Mouse (Mus musculus) forebrain, embryonic 16.5 days (tissue): ENCODE results near the gene Calcoco1. TPM values are rescaled to one million over a fixed set of nuclear protein-coding genes. Genes with fewer than 3 reads are reported as not detected.
A peak's percentile ranks its signal among the peaks of the same experiment; 100 is the strongest.

Experiments
- ATAC-seq: fragments of 200-750 bp; cut with Nextera tagmentation; 2 replicates; pipeline ENCODE4 v1.8.0; 2017; ENCODE audit warnings: mild to moderate bottlenecking, moderate library complexity
- H3K27ac ChIP-seq: fragments of 300-500 bp; sonication (generic); 2 replicates; pipeline ENCODE4 v1.5.1; 2014; ENCODE audit warnings: low read length, control low read depth
- H3K27me3 ChIP-seq: fragments of 300-500 bp; sonication (generic); replicated peaks from 2 replicates; pipeline ENCODE4 v1.6.1; 2014; ENCODE audit warnings: low read length; ENCODE audit not compliant: control insufficient read depth, insufficient read depth
- H3K36me3 ChIP-seq: fragments of 300-500 bp; sonication (generic); 2 replicates; pipeline ENCODE4 v1.6.1; 2014; ENCODE audit not compliant: control insufficient read depth, insufficient read depth
- H3K4me1 ChIP-seq: fragments of 300-500 bp; sonication (generic); replicated peaks from 2 replicates; pipeline ENCODE4 v1.6.1; 2014; ENCODE audit warnings: low read length; ENCODE audit not compliant: control insufficient read depth, insufficient read depth
- H3K4me2 ChIP-seq: fragments of 300-500 bp; sonication (generic); 2 replicates; pipeline ENCODE4 v1.6.1; 2014; ENCODE audit warnings: mild to moderate bottlenecking, low read length, control low read depth
- H3K4me3 ChIP-seq: fragments of 300-500 bp; sonication (generic); replicated peaks from 2 replicates; pipeline ENCODE4 v1.5.1; 2014; ENCODE audit warnings: mild to moderate bottlenecking, low read length, control low read depth
- H3K9ac ChIP-seq: fragments of 300-500 bp; sonication (generic); replicated peaks from 2 replicates; pipeline ENCODE4 v1.6.1; 2014; ENCODE audit warnings: low read depth, low read length, control low read depth
- H3K9me3 ChIP-seq: fragments of 300-500 bp; sonication (generic); 2 replicates; pipeline ENCODE4 v1.6.1; 2016; ENCODE audit warnings: low read length; ENCODE audit not compliant: control insufficient read depth
- WGBS: fragments of 180-500 bp; shearing (Covaris S2); extraction: QIAGEN DNeasy Blood & Tissue Kit; methylation state at CpG from one replicate; pipeline ENCODE4 v1.1.7; 2014; 5-methylcytosine and 5-hydroxymethylcytosine counted together
- polyA plus RNA-seq: library from polyadenylated mRNA; unstranded; fragments of >200 nt; fragmentation: Nextera tagmentation; extraction: Ambion mirVana; gene quantifications from 2 replicates; pipeline ENCODE4 v1.2.1, GENCODE M21; 2015

Gene Calcoco1
- polyA plus RNA-seq, 1 experiment from 2014 or later, result 80.6 TPM

DNA sequence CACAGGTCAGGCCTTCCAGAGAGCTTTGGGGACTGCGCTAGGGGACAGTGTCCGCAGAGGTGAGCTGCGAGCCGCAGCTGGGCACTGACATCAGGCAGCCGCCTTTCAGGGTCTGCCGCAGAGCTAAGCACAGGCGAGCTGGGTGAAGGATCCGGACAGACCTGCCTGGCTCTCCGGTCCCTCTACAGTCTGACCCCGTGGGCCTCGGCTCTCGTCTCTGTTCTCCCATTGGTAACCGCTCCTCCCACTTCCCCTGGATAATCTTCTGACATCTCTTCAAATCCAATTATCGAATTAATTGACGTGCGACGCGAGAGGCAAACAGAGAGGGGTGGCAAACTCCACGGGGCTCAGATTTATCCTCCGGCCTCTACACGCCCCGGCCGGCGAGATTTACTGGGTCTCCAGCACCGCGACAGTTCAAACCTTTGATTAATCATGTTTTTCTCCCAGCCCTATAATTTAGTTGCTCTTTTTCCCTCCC, 29.6 kb downstream of the Calcoco1 start:
- peaks cover 32% of the 10 kb centered on the region for H3K27me3 ChIP-seq
- peak overlapping the region; percentile 76 for H3K9ac ChIP-seq
- peak; percentile 50 for ATAC-seq
- H3K36me3 ChIP-seq, result no peaks in the 10 kb centered on the region
- peak overlapping the region; percentile 54 for H3K4me3 ChIP-seq
- peak overlapping the region; percentile 96 for H3K4me2 ChIP-seq
- H3K9me3 ChIP-seq, result no peaks in the 10 kb centered on the region
- H3K27ac ChIP-seq, result peak overlapping the region; percentile 90
- peaks cover 27% of the 10 kb centered on the region for H3K4me1 ChIP-seq
- WGBS, result 2% methylated on average over 26 of the region's 26 CpGs

DNA sequence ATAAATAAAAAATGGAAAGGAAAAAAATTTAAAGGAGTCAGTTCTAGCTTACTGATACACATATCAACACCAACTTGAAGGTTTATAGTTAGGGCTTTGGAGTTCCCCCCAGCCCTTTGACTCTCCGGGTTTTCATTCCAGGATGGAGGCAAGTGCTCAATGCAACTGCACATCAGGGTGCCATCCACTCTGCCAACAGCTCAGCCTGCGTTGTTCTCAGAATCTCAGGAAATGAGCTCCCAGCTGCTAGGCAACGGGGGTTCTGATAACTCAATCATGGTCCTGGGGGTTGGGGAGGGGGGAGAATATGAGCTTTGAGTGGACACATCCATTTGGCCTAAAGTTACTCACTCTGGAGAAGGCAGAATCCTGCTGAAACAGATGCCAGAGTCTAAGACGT, 36.2 kb downstream of the Calcoco1 start:
- H3K4me2 ChIP-seq, result no peak overlapping the region
- H3K4me1 ChIP-seq, result peaks cover 7% of the 10 kb centered on the region
- H3K27me3 ChIP-seq, result peaks cover 7% of the 10 kb centered on the region; the same call in 1 of the 2 replicates
- H3K27ac ChIP-seq, result no peak overlapping the region; the same call in 1 of the 2 replicates
- H3K4me3 ChIP-seq, result no peak overlapping the region
- H3K36me3 ChIP-seq, result no peaks in the 10 kb centered on the region
- no peak overlapping the region for H3K9ac ChIP-seq
- WGBS, result 4% methylated on average over 4 of the region's 4 CpGs
- no peak for ATAC-seq
- H3K9me3 ChIP-seq, result no peaks in the 10 kb centered on the region

DNA sequence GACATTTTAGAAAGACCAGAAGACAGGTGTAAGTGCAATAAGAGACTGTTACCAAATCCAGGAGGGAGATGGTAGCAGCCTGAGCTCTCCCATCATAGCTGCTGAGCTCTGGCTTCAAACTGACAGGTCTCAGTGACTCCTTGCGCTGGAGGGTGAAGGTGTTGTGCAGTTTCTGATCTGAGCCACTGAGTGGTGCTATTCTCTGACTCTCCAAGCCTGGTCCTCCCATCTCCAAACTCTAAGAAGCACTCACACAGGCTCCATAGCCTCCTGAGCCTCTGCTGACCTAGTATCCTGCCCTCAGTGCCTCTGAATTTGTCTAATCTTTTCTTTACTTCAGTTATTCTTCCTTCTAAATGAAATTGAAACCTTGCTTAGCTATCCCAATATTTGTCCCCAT, 38.3 kb downstream of the Calcoco1 start:
- no peak for ATAC-seq
- 14% methylated on average over 1 of the region's 1 CpGs for WGBS
- Histone ChIP-seq H3K4me2 (no peak overlapping the region), H3K9me3 (no peaks in the 10 kb centered on the region), H3K4me3 (no peak overlapping the region), H3K27ac (no peak overlapping the region), H3K4me1 (peaks cover 7% of the 10 kb centered on the region), H3K27me3 (no peaks in the 10 kb centered on the region), H3K9ac (no peak overlapping the region), H3K36me3 (no peaks in the 10 kb centered on the region)

GRCm38 (mm10) chr15:102676345-102676744, 45.6 kb downstream of the Calcoco1 start:
- no peaks in the 10 kb centered on the region for H3K27me3 ChIP-seq
- H3K36me3 ChIP-seq, result no peaks in the 10 kb centered on the region
- WGBS, result 95% methylated on average over 2 of the region's 2 CpGs
- no peak for ATAC-seq
- H3K4me1 ChIP-seq, result peaks cover 24% of the 10 kb centered on the region
- H3K4me2 ChIP-seq, result no peak overlapping the region
- H3K9me3 ChIP-seq, result no peaks in the 10 kb centered on the region
- no peak overlapping the region for H3K4me3 ChIP-seq
- H3K27ac ChIP-seq, result no peak overlapping the region
- H3K9ac ChIP-seq, result no peak overlapping the region

GRCm38 (mm10) chr15:102673548-102673947, 48.4 kb downstream of the Calcoco1 start:
- H3K4me3 ChIP-seq, result peak overlapping the region; percentile 21; the same call in 1 of the 2 replicates
- ATAC-seq, result peak; percentile 36
- no peaks in the 10 kb centered on the region for H3K27me3 ChIP-seq
- 2% methylated on average over 10 of the region's 10 CpGs for WGBS
- H3K9ac ChIP-seq, result 0 out of 2 replicates have a peak overlapping the region, but pooled peaks have one; percentile 18
- peak overlapping the region; percentile 74 for H3K4me2 ChIP-seq
- H3K4me1 ChIP-seq, result peaks cover 37% of the 10 kb centered on the region
- H3K36me3 ChIP-seq, result no peaks in the 10 kb centered on the region
- H3K9me3 ChIP-seq, result no peaks in the 10 kb centered on the region
- H3K27ac ChIP-seq, result peak overlapping the region; percentile 98

DNA sequence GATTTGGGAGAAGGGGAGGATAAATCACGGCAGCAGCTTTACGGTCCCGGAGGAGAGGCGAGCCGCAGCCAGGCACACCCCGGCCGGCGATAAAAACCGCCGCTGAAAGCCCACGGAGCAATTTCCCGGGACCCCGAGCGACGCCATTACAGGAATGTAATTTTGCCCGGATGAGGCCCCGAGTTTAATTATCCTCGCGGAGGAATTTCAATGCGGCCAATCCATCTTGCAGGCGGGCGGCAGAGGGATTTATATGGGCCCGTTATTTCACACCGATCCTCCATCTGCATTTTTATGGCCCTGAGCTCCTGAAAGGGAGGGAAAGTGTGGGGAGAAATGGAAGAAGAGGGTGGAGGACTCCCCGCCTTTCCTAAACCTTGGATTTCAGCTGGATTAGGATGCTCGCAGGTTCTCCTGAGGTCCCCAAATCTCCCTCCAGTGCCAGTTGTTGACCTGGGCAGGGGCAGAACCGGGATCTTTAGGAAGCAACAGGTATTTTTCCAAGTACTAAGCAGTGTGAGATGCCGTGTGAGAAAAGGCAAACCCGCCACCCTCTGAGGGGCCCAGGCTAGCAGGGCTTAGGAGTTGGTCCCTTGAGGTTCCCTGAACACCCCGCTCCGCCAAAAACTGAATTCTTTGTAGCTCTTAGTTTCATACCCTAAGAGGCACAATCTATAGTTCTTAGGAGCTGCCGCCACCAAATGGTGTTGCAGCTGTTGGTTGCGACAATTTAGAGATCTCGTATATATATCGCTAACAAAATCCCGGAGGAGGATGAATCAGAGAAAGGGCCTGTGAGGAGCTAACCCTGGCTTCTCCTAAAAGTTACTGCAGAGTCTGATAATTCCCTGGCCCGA, 49.5 kb downstream of the Calcoco1 start, which contains the start of gene Atp5g2:
Gene Atp5g2 (minus strand): TSS at position 138 of the 857 bp plus-strand sequence.
- peaks cover 37% of the 10 kb centered on the region for H3K4me1 ChIP-seq
- 3% methylated on average over 37 of the region's 37 CpGs for WGBS
- no peaks in the 10 kb centered on the region for H3K9me3 ChIP-seq
- peaks cover under 1% of the 10 kb centered on the region; the same call in 1 of the 2 replicates for H3K36me3 ChIP-seq
- H3K27ac ChIP-seq, result peak within 1 kb of the TSS; percentile 98
- peak within 1 kb of the TSS; percentile 80 for H3K9ac ChIP-seq
- peak within 1 kb of the TSS; percentile 77 for H3K4me3 ChIP-seq
- peak within 1 kb of the TSS; percentile 74 for H3K4me2 ChIP-seq
- H3K27me3 ChIP-seq, result no peaks in the 10 kb centered on the region
- ATAC-seq, result no peak

GRCm38 (mm10) chr15:102671721-102672214, 50.2 kb downstream of the Calcoco1 start:
- Histone ChIP-seq H3K36me3 (peaks cover 8% of the 10 kb centered on the region), H3K4me2 (peak overlapping the region; percentile 74), H3K27ac (peak overlapping the region; percentile 98), H3K4me1 (peaks cover 37% of the 10 kb centered on the region), H3K9me3 (no peaks in the 10 kb centered on the region), H3K4me3 (peak overlapping the region; percentile 77), H3K9ac (peak overlapping the region; percentile 80), H3K27me3 (no peaks in the 10 kb centered on the region)
- ATAC-seq, result peak; percentile 45
- 1% methylated on average over 34 of the region's 34 CpGs for WGBS

GRCm38 (mm10) chr15:102670767-102671575, 51.0 kb downstream of the Calcoco1 start:
- ATAC-seq, result peak; percentile 94
- WGBS, result under 1% methylated on average over 52 of the region's 53 CpGs
- H3K36me3 ChIP-seq, result peaks cover 13% of the 10 kb centered on the region
- H3K4me2 ChIP-seq, result peak overlapping the region; percentile 74
- H3K4me1 ChIP-seq, result peaks cover 37% of the 10 kb centered on the region
- peak overlapping the region; percentile 95 for H3K9ac ChIP-seq
- peak overlapping the region; percentile 98 for H3K27ac ChIP-seq
- no peaks in the 10 kb centered on the region for H3K27me3 ChIP-seq
- no peaks in the 10 kb centered on the region for H3K9me3 ChIP-seq
- peak overlapping the region; percentile 77 for H3K4me3 ChIP-seq

GRCm38 (mm10) chr15:102670281-102670680, 51.7 kb downstream of the Calcoco1 start:
- Histone ChIP-seq H3K4me2 (peak overlapping the region; percentile 64), H3K27me3 (no peaks in the 10 kb centered on the region), H3K27ac (peak overlapping the region; percentile 98), H3K4me3 (peak overlapping the region; percentile 77), H3K4me1 (peaks cover 37% of the 10 kb centered on the region), H3K9ac (peak overlapping the region; percentile 95), H3K36me3 (peaks cover 14% of the 10 kb centered on the region), H3K9me3 (no peaks in the 10 kb centered on the region)
- 9% methylated on average over 6 of the region's 6 CpGs for WGBS
- ATAC-seq, result no peak
